Mouse (Mus musculus): ENCODE measurements around the gene Cyp3a59. TPM values are rescaled to one million over a fixed set of nuclear protein-coding genes. Genes with fewer than 3 reads are reported as not detected.
"Not testable (repeated sequence)": the region's sequence is repeated elsewhere in the genome, so short reads cannot be mapped to it uniquely, and the experiment has no call there.

The Cyp3a59 gene
- not detected in 2 replicates for polyA plus RNA-seq (2015; fragmentation: Nextera tagmentation; extraction: Ambion mirVana)

- H3K9me3 ChIP-seq, result peaks cover 42% of the 10 kb centered on the region
- H3K36me3 ChIP-seq; ATAC-seq (ENCODE audit: extremely low read depth, insufficient number of reproducible peaks, low FRiP score, low TSS enrichment); H3K4me3 ChIP-seq; H3K4me1 ChIP-seq; H3K9ac ChIP-seq; H3K4me2 ChIP-seq; H3K27ac ChIP-seq (replicated peaks); H3K27me3 ChIP-seq (replicated peaks): not testable (repeated sequence)
These were observed at the start of gene Cyp3a59 for GRCm38 (mm10) chr5:146078945-146079344. Gene Cyp3a59, plus strand, starts transcription at chr5:146079257.

GRCm38 (mm10) chr5:146070099-146070498 lies 9.0 kb upstream of the Cyp3a59 start:
- H3K36me3 ChIP-seq, result no peaks in the 10 kb centered on the region
- H3K4me2 ChIP-seq, result no peak overlapping the region
- no peak for ATAC-seq (ENCODE audit: extremely low read depth, insufficient number of reproducible peaks, low FRiP score, low TSS enrichment)
- 35% methylated on average over 1 of the region's 1 CpGs for WGBS
- no peaks in the 10 kb centered on the region for H3K27me3 ChIP-seq (replicated peaks)
- H3K9ac ChIP-seq, result no peak overlapping the region
- H3K27ac ChIP-seq (replicated peaks), result no peak overlapping the region
- peaks cover 40% of the 10 kb centered on the region for H3K9me3 ChIP-seq
- H3K4me3 ChIP-seq, result no peak overlapping the region
- H3K4me1 ChIP-seq, result no peaks in the 10 kb centered on the region

- no peak overlapping the region for H3K4me3 ChIP-seq
- peaks cover 22% of the 10 kb centered on the region for H3K9me3 ChIP-seq
- 30% methylated on average over 2 of the region's 2 CpGs for WGBS
- H3K4me1 ChIP-seq, result no peaks in the 10 kb centered on the region
- H3K36me3 ChIP-seq, result no peaks in the 10 kb centered on the region
- H3K9ac ChIP-seq, result no peak overlapping the region
- no peak for ATAC-seq (ENCODE audit: extremely low read depth, insufficient number of reproducible peaks, low FRiP score, low TSS enrichment)
- no peak overlapping the region for H3K4me2 ChIP-seq
- no peaks in the 10 kb centered on the region for H3K27me3 ChIP-seq (replicated peaks)
- H3K27ac ChIP-seq (replicated peaks), result no peak overlapping the region
These were observed 68.8 kb downstream of the Cyp3a59 start for GRCm38 (mm10) chr5:146147903-146148302.

GRCm38 (mm10) chr5:146150454-146150853 lies 71.4 kb downstream of the Cyp3a59 start:
- Histone ChIP-seq H3K36me3 (no peaks in the 10 kb centered on the region), H3K4me3 (no peak overlapping the region), H3K9ac (no peak overlapping the region), H3K4me2 (no peak overlapping the region), H3K9me3 (peaks cover 14% of the 10 kb centered on the region), H3K27ac (replicated peaks) (no peak overlapping the region), H3K4me1 (no peaks in the 10 kb centered on the region), H3K27me3 (replicated peaks) (no peaks in the 10 kb centered on the region)
- ATAC-seq (ENCODE audit: extremely low read depth, insufficient number of reproducible peaks, low FRiP score, low TSS enrichment), result no peak
- WGBS, result 59% methylated on average over 3 of the region's 3 CpGs

GRCm38 (mm10) chr5:146158326-146158725 lies 79.3 kb downstream of the Cyp3a59 start:
- not testable (repeated sequence) for H3K27me3 ChIP-seq (replicated peaks); H3K9me3 ChIP-seq; H3K27ac ChIP-seq (replicated peaks); H3K9ac ChIP-seq; H3K4me3 ChIP-seq; ATAC-seq (ENCODE audit: extremely low read depth, insufficient number of reproducible peaks, low FRiP score, low TSS enrichment); H3K4me2 ChIP-seq; H3K36me3 ChIP-seq; H3K4me1 ChIP-seq
- 71% methylated on average over 4 of the region's 4 CpGs for WGBS

GRCm38 (mm10) chr5:146160439-146160838 lies 81.4 kb downstream of the Cyp3a59 start, which contains the start of gene Gm5565:
Gene Gm5565, minus strand, starts transcription at chr5:146160539.
- not testable (repeated sequence) for H3K4me3 ChIP-seq; H3K4me2 ChIP-seq; H3K27ac ChIP-seq (replicated peaks); H3K27me3 ChIP-seq (replicated peaks); H3K9me3 ChIP-seq; H3K36me3 ChIP-seq; H3K9ac ChIP-seq; H3K4me1 ChIP-seq; ATAC-seq (ENCODE audit: extremely low read depth, insufficient number of reproducible peaks, low FRiP score, low TSS enrichment)
- WGBS, result 82% methylated on average over 3 of the region's 3 CpGs

Other genes with a start within 250 kb of the Cyp3a59 start
- not detected in 2 replicates for gene Cyp3a11, start 199.3 kb upstream of the Cyp3a59 start, polyA plus RNA-seq (2015; fragmentation: Nextera tagmentation; extraction: Ambion mirVana)
- not detected in 2 replicates for gene Cyp3a25, start 69.6 kb upstream of the Cyp3a59 start, polyA plus RNA-seq (2015; fragmentation: Nextera tagmentation; extraction: Ambion mirVana)
- gene Gm5565, start 81.3 kb downstream of the Cyp3a59 start, polyA plus RNA-seq (2015; fragmentation: Nextera tagmentation; extraction: Ambion mirVana), result not detected in 2 replicates
- not detected in 2 replicates for gene Gm6309, start 91.5 kb downstream of the Cyp3a59 start, polyA plus RNA-seq (2015; fragmentation: Nextera tagmentation; extraction: Ambion mirVana)
- gene 1700001J03Rik, start 106.0 kb downstream of the Cyp3a59 start, polyA plus RNA-seq (2015; fragmentation: Nextera tagmentation; extraction: Ambion mirVana), result not detected in 2 replicates
- 35.0 and 39.3 TPM in 2 replicates for gene Rnf6, start 142.3 kb downstream of the Cyp3a59 start, polyA plus RNA-seq (2015; fragmentation: Nextera tagmentation; extraction: Ambion mirVana)
- 10.5 and 10.7 TPM in 2 replicates for gene Cdk8, start 152.0 kb downstream of the Cyp3a59 start, polyA plus RNA-seq (2015; fragmentation: Nextera tagmentation; extraction: Ambion mirVana)

Data from heart, embryonic 13.5 days (tissue).